Mouse (Mus musculus) brown adipose tissue, adult 24 weeks (tissue): ENCODE measurements around the gene Robo1. TPM values are rescaled to one million over a fixed set of nuclear protein-coding genes. Genes with fewer than 3 reads are reported as not detected.

Source experiments
- H3K27ac ChIP-seq: fragments of 200-500 bp; replicated peaks from 2 replicates; pipeline ENCODE4 v1.5.1; 2012; ENCODE audit warnings: low read depth, mild to moderate bottlenecking, low read length
- H3K4me1 ChIP-seq: fragments of 200-500 bp; 2 replicates; pipeline ENCODE4 v1.6.1; 2012; ENCODE audit warnings: low read length, mixed read lengths; ENCODE audit not compliant: control insufficient read depth, insufficient read depth, insufficient read length
- H3K4me3 ChIP-seq: fragments of 200-500 bp; 2 replicates; pipeline ENCODE4 v1.5.1; 2012; ENCODE audit warnings: low read depth, mild to moderate bottlenecking, low read length, moderate library complexity; ENCODE audit not compliant: insufficient read depth
- polyA plus RNA-seq: library from polyadenylated mRNA; stranded (reverse); fragments of >200 nt; gene quantifications from 2 replicates; pipeline ENCODE4 v1.2.4, GENCODE M21; 2012; ENCODE audit not compliant: missing spikeins, insufficient read depth, insufficient read length

Robo1 gene
- polyA plus RNA-seq, 1 experiment = 0.63 TPM

- no peaks in the 10 kb centered on the region for H3K4me1 ChIP-seq
- no peak overlapping the region for H3K27ac ChIP-seq
- no peak overlapping the region for H3K4me3 ChIP-seq
These were observed 362.3 kb downstream of the Robo1 start for GRCm38 (mm10) chr16:72670240-72671038.

- no peak overlapping the region for H3K27ac ChIP-seq
- no peaks in the 10 kb centered on the region for H3K4me1 ChIP-seq
- H3K4me3 ChIP-seq = no peak overlapping the region
These were observed 369.1 kb downstream of the Robo1 start for GRCm38 (mm10) chr16:72677234-72677633.

GRCm38 (mm10) chr16:72678450-72678849 is 370.3 kb downstream of the Robo1 start:
- Histone ChIP-seq H3K4me3 (no peak overlapping the region), H3K27ac (no peak overlapping the region), H3K4me1 (no peaks in the 10 kb centered on the region)

GRCm38 (mm10) chr16:72678947-72679558 is 370.9 kb downstream of the Robo1 start:
- Histone ChIP-seq H3K4me3 (no peak overlapping the region), H3K27ac (no peak overlapping the region), H3K4me1 (no peaks in the 10 kb centered on the region)

- no peak overlapping the region for H3K4me3 ChIP-seq
- no peaks in the 10 kb centered on the region for H3K4me1 ChIP-seq
- H3K27ac ChIP-seq = no peak overlapping the region
These were observed 377.7 kb downstream of the Robo1 start for GRCm38 (mm10) chr16:72685604-72686479.

GRCm38 (mm10) chr16:72686480-72687053 is 378.5 kb downstream of the Robo1 start:
- no peaks in the 10 kb centered on the region for H3K4me1 ChIP-seq
- H3K27ac ChIP-seq = no peak overlapping the region
- H3K4me3 ChIP-seq = no peak overlapping the region

- H3K4me3 ChIP-seq = no peak overlapping the region
- no peak overlapping the region for H3K27ac ChIP-seq
- no peaks in the 10 kb centered on the region for H3K4me1 ChIP-seq
These were observed 379.5 kb downstream of the Robo1 start for GRCm38 (mm10) chr16:72687651-72688050.

- no peak overlapping the region for H3K4me3 ChIP-seq
- no peak overlapping the region for H3K27ac ChIP-seq
- no peaks in the 10 kb centered on the region for H3K4me1 ChIP-seq
These were observed 380.1 kb downstream of the Robo1 start for GRCm38 (mm10) chr16:72688185-72688681.

- Histone ChIP-seq H3K4me1 (no peaks in the 10 kb centered on the region), H3K4me3 (no peak overlapping the region), H3K27ac (no peak overlapping the region)
These were observed 383.8 kb downstream of the Robo1 start for GRCm38 (mm10) chr16:72691909-72692308.

- Histone ChIP-seq H3K4me1 (no peaks in the 10 kb centered on the region), H3K4me3 (no peak overlapping the region), H3K27ac (no peak overlapping the region)
These were observed 385.6 kb downstream of the Robo1 start for GRCm38 (mm10) chr16:72693446-72694274.

- Histone ChIP-seq H3K27ac (no peak overlapping the region), H3K4me1 (no peaks in the 10 kb centered on the region), H3K4me3 (no peak overlapping the region)
These were observed 386.7 kb downstream of the Robo1 start for GRCm38 (mm10) chr16:72694787-72695186.

GRCm38 (mm10) chr16:72699238-72700006 is 391.3 kb downstream of the Robo1 start:
- Histone ChIP-seq H3K4me1 (no peaks in the 10 kb centered on the region), H3K27ac (no peak overlapping the region), H3K4me3 (no peak overlapping the region)

GRCm38 (mm10) chr16:72700297-72700696 is 392.2 kb downstream of the Robo1 start:
- Histone ChIP-seq H3K4me3 (no peak overlapping the region), H3K27ac (no peak overlapping the region), H3K4me1 (no peaks in the 10 kb centered on the region)

GRCm38 (mm10) chr16:72703486-72703885 is 395.4 kb downstream of the Robo1 start:
- no peak overlapping the region for H3K27ac ChIP-seq
- H3K4me1 ChIP-seq = no peaks in the 10 kb centered on the region
- H3K4me3 ChIP-seq = no peak overlapping the region
